Mouse (Mus musculus): ENCODE measurements around the gene Igf1r. TPM values are rescaled to one million over a fixed set of nuclear protein-coding genes. Genes with fewer than 3 reads are reported as not detected.
"Not testable (repeated sequence)": the region's sequence is repeated elsewhere in the genome, so short reads cannot be mapped to it uniquely, and the experiment has no call there.

The Igf1r gene
- total RNA-seq, 2 experiments from 2014 or later = 29.4 to 31.0 TPM

DNA sequence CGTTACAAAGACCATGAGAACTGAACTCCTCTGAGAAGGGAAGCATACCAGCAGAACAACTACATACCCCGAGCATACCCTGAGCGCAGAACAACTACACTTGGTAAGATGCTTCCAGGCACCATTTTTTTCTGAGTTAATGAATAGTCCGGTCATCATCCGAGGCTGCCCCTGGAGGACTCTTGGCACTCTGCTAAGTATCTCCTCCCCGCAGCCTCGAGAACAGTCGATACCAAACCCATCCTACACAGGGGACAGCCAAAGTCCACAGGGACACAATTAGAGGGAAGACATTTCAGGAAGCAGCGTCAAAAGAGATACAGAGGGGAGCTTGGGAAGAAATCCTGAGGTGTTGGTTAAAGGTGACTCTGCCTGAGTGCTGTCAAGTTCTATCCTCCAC, 288.6 kb downstream of the Igf1r start:
- intact Hi-C loops (cut with DNase I) = no loop called here
- DNase-seq = no peak

DNA sequence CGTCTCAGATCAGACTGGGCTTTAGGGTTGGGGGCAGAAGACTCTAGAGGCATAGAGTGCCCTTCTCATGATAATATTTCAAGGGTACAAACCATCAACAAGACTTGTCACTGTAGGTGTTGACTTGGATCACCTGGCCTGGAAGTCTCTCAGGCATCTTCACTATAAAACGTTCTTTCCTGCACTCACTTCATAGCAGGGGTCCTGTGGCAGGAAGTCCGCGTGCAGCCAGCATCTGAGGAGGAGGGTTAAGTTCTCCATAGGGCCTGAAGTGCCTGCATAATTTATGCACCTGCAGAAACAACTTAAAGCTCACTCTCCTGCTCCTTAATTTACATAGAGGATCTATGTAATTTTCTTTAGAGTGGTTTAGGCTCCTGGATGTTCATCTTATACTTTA, 293.1 kb downstream of the Igf1r start:
- no peak for DNase-seq
- intact Hi-C loops (cut with DNase I) = no loop called here

- intact Hi-C loops (cut with DNase I) = no loop called here
- no peak for DNase-seq
Observed at GRCm38 (mm10) chr7:68246249-68246648, 293.6 kb downstream of the Igf1r start.

- no peak for DNase-seq
- intact Hi-C loops (cut with DNase I) = no loop called here
Observed at GRCm38 (mm10) chr7:68250411-68250810, 297.8 kb downstream of the Igf1r start.

DNA sequence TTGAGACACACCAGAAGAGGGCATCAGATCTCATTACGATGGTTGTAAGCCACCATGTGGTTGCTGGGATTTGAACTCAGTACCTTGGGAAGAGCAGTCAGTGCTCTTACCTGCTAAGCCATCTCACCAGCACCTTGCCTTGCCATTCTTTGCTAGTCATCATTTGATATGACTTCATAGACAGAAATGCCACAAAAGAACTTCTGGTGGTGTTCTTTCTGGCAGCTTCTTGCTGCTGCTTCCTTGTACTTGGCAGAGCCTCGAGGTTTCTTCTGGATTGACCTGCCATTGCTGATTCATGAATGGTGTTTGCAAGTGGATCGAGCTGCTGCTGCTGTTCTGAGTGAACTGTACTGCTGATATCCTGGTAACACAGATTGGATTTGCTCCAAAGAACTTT, 298.3 kb downstream of the Igf1r start:
- intact Hi-C loops (cut with DNase I) = no loop called here
- no peak for DNase-seq

- DNase-seq = no peak
- intact Hi-C loops (cut with DNase I) = no loop called here
Observed at GRCm38 (mm10) chr7:68257767-68258166, 305.1 kb downstream of the Igf1r start.

DNA sequence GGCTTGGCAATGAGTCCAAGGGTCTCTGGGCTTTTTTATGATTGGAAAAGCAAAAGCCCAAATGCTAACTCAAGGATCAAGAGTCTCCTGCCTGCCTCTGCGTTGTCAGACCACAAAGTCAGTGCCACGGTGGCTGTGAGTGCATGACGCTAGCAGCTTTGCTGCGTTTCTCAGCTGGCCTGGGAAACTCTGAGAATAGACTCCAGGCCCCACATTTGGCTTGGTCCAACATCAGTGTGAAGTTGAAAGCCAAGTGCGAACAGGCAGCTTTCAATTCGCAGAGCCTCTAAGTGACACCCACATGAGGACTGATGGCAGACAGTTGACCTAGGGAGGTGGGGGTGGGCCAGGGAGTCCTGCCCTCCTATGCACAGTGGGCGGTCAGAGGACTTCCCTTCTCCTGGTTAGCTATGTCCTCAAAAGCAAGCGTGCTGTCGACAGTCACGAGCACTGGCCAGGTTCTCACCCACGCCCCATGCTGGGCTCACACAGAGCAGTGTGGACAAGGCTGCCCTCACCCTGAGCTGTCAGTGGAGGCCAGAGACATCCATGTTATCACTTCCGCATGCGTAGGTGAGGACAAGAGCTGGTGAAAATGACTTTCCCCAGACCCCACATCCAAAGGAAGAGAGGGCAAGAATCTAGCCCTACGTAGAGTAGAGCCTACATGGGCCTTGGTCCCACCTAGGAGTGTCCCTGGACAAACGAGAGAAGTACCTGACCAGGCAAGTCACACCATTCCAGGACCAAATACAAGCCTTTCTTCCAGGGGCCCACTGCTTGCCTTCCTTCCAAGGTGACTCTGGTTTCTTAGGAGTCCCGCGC, 305.9 kb downstream of the Igf1r start:
- intact Hi-C loops (cut with DNase I) = no loop called here
- peak in 1 of 2 experiments; percentile 30 for DNase-seq

GRCm38 (mm10) chr7:68259523-68260081, 307.0 kb downstream of the Igf1r start:
- intact Hi-C loops (cut with DNase I) = loop anchor here (5.0 kb wide), 1 partner anchor 37 kb away; no protein-coding TSS in a partner anchor
- DNase-seq = no peak

GRCm38 (mm10) chr7:68262612-68263200, 310.1 kb downstream of the Igf1r start:
- DNase-seq = no peak
- intact Hi-C loops (cut with DNase I) = loop anchor here (2.0 to 5.0 kb wide), 2 partner anchors 40 kb away; no protein-coding TSS in a partner anchor

DNA sequence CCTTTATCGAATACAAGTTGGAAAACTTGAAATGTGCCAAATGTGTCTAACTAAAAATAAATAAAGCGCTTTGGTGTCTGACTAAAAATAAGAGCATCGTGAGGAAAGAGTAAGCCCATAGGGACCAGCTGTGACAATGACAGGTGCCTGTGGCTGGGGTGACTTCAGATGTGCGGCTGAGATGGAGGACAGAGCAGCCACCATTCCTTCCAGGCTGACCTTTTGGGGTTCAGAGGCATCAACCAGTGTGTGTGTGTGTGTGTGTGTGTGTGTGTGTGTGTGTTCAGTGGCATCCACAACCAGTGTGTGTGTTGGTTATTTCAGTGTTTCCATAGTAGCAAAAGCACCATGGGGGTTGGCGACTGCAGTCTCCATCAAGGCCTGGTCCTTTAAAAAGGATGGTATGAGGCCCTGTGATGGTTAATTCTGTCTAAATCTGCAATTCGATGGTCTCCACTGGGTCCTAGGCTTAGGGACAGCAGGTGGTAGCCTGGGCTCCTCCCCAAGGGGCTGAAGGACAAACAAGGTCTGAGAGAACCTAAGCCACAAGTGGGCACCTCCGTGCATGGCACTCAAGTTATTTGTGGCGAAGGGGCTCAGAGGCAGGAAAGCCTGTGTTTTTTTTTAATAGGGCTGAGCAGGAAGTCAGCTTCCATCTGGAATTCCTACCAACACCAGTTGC, 310.9 kb downstream of the Igf1r start:
- intact Hi-C loops (cut with DNase I) = loop anchor here (2.0 to 5.0 kb wide), 2 partner anchors 39 to 41 kb away; no protein-coding TSS in a partner anchor
- no peak for DNase-seq

DNA sequence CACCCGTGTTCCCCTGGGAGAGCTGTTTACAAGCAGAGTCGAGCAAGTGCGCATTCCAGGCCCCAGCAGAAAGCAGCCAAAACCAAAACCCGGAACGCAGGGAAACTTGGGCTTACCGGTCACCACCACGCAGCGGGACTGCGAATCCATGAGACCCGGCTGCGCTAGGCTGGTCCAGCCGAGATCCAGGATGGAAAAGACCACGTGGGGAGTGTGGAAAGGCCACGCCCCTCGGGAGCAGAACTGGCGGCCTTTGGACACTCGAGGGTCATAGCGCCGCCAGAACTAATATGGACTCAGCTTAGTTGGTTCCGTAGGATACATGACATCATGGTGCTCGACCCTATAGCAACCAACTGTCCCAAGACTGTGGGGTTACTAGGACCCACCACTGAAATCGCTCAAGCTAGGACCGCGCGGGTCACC, 311.4 kb downstream of the Igf1r start, which contains the start of gene Pgpep1l:
Gene Pgpep1l, minus strand, starts transcription at position 206 of the 426 bp plus-strand sequence.
- DNase-seq = peak; percentile 60 to 74
- intact Hi-C loops (cut with DNase I) = loop anchor here (5.0 kb wide), 1 partner anchor 42 kb away; no protein-coding TSS in a partner anchor

DNA sequence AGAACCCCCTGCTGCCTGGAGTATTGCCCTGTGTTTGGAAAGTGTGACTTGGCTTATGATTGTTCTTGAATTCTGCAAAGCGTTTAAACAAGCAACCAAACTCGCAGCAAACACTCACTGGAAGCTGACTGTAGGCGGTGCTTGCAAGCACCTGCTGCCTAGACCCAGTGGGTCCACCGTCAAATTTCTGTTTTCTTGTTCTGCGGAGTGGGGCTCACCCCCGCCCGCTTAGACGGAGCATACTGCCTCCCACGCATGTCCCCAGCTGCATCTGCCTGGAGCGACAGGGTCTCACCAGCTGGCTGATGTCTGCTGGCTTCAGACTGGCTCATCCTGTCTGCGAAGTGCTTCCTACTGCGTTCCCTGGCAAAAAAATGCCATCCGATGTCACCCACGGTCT, 311.9 kb downstream of the Igf1r start:
- intact Hi-C loops (cut with DNase I) = loop anchor here (5.0 kb wide), 1 partner anchor 42 kb away; no protein-coding TSS in a partner anchor
- DNase-seq = peak; percentile 63 to 67

- no peak for DNase-seq
- intact Hi-C loops (cut with DNase I) = no loop called here
Observed at GRCm38 (mm10) chr7:68265391-68265790, 312.8 kb downstream of the Igf1r start.

- DNase-seq = peak; percentile 44 to 51
Observed at GRCm38 (mm10) chr7:68266691-68267090, 314.1 kb downstream of the Igf1r start.

DNA sequence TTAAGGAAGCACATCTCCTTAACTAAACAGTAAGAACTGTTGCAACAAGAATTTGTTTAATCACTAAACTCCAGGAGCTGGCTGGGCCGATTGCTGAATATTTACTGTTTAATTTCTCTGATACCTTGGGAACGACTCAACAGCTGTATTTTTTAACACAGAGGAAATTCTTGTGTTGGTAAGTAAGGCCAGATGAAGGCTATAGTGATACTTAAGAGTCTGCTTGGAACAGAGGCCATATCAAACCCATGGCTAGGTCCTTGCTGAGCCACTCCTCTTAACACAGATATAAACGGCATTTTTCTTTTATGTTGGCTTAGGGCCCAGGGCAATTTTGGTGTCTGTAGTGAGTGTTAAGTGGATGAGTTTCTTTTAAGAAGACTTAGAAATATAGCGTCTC, 317.9 kb downstream of the Igf1r start:
- intact Hi-C loops (cut with DNase I) = no loop called here
- peak in 1 of 2 experiments; percentile 16 for DNase-seq

More at GRCm38 (mm10) chr7:68266691-68267090, 314.1 kb downstream of the Igf1r start:
- intact Hi-C loops (cut with DNase I) = no loop called here

DNA sequence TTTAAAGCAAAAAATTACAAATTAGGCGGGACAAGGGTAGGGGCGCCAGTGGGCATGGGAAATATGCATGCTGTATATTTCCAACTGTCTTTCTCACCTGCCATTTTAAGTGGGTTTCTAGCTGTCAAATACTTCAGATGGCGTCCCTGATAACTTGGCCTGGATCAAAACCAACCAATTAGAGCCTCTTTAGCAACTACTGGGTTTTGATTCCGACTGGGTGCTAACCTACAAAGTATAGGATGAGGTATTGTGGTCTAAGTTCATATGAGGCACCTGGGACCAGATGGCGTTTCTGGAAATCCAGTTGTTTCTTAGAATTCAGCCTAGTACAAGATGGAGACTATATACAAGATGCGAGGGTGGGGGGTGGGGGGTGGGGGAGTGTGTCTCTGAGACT, 319.2 kb downstream of the Igf1r start:
- intact Hi-C loops (cut with DNase I) = no loop called here
- no peak for DNase-seq

DNA sequence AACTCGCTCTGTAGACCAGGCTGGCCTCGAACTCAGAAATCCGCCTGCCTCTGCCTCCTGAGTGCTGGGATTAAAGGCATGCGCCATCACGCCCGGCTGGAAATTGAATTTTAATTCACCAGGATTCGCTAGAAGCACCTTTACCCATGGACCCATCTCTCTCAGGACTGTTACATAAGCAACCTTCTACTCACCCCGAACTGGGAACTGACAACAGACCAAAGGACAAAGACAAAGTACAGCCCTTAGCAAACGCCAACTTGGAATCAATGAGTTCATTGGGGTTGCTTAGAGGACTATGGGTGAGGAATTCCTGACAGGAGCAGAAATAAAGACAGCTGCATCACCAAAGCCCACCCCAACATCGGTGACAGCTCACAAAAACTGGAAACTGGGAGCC, 320.0 kb downstream of the Igf1r start:
- no peak for DNase-seq
- intact Hi-C loops (cut with DNase I) = no loop called here

GRCm38 (mm10) chr7:68273515-68273914, 320.9 kb downstream of the Igf1r start, which contains the start of gene Fam169b:
Fam169b (plus strand) TSS chr7:68273839.
- DNase-seq = no peak
- intact Hi-C loops (cut with DNase I) = no loop called here

DNA sequence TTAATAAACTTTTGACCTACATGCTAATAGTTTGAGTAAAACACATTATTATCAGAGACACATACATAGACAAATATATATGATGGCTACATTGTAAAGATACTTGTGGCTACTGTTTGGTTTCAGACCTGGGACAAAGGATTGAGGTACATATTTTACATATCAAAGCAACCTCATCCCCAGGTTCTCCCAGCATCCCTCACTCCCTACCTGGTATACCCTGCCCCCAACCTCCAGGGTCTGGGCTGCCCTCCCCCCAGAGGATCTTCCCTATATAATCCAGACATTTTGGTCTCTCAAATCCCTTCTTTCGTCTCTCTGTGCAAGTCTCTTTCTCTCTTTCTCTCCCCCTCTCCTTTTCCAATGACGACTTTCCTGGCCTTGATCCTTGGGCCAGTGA, 321.6 kb downstream of the Igf1r start:
- intact Hi-C loops (cut with DNase I) = no loop called here
- no peak for DNase-seq

- intact Hi-C loops (cut with DNase I) = no loop called here
- no peak for DNase-seq
Observed at GRCm38 (mm10) chr7:68274951-68275350, 322.3 kb downstream of the Igf1r start.

GRCm38 (mm10) chr7:68275445-68275837, 322.8 kb downstream of the Igf1r start:
- intact Hi-C loops (cut with DNase I); DNase-seq: not testable (repeated sequence)
